Mouse (Mus musculus) lung, adult 18-20 months (tissue): ENCODE measurements around the gene Rab34.

Experiments used
- DNase-seq, 2 experiments: peaks; one replicate each; pipeline ENCODE4 v3.0.0; 2022; ENCODE audit warnings: mixed read lengths in 2 of 2

The Rab34 gene

GRCm38 (mm10) chr11:78240193-78240857 lies 52.1 kb downstream of the Rab34 start:
- DNase-seq: no peak
